Mouse (Mus musculus) stomach, embryonic 15.5 days (tissue): Measurements from ENCODE around the gene Gm11213. TPM values are rescaled to one million over a fixed set of nuclear protein-coding genes. Genes with fewer than 3 reads are reported as not detected.

Experiments used
- ATAC-seq: fragments of 200-750 bp; cut with Nextera tagmentation; 2 replicates; pipeline ENCODE4 v1.8.0; 2017; ENCODE audit warnings: low read depth, moderate number of reproducible peaks, moderate TSS enrichment; ENCODE audit not compliant: insufficient read depth, low FRiP score
- H3K27ac ChIP-seq: fragments of 300-500 bp; sonication (generic); 2 replicates; pipeline ENCODE4 v1.5.1; 2015; ENCODE audit warnings: mild to moderate bottlenecking, inconsistent platforms
- H3K27me3 ChIP-seq: fragments of 300-500 bp; sonication (generic); replicated peaks from 2 replicates; pipeline ENCODE4 v1.6.1; 2015; ENCODE audit warnings: inconsistent platforms
- H3K36me3 ChIP-seq: fragments of 300-500 bp; sonication (generic); 2 replicates; pipeline ENCODE4 v1.6.1; 2015; ENCODE audit warnings: inconsistent platforms
- H3K4me1 ChIP-seq: fragments of 300-500 bp; sonication (generic); 2 replicates; pipeline ENCODE4 v1.6.1; 2015; ENCODE audit warnings: inconsistent platforms
- H3K4me2 ChIP-seq: fragments of 300-500 bp; sonication (generic); 2 replicates; pipeline ENCODE4 v1.6.1; 2015; ENCODE audit warnings: mild to moderate bottlenecking, inconsistent platforms
- H3K4me3 ChIP-seq: fragments of 300-500 bp; sonication (generic); replicated peaks from 2 replicates; pipeline ENCODE4 v1.5.1; 2015; ENCODE audit warnings: inconsistent platforms
- H3K9ac ChIP-seq: fragments of 300-500 bp; sonication (generic); 2 replicates; pipeline ENCODE4 v1.6.1; 2015; ENCODE audit warnings: inconsistent platforms
- H3K9me3 ChIP-seq: fragments of 300-500 bp; sonication (generic); 2 replicates; pipeline ENCODE4 v1.6.1; 2016; ENCODE audit warnings: inconsistent platforms
- WGBS: fragments of 180-500 bp; shearing (Covaris S2); methylation state at CpG from one replicate; pipeline ENCODE4 v1.1.7; 2015; 5-methylcytosine and 5-hydroxymethylcytosine counted together
- polyA plus RNA-seq: library from polyadenylated mRNA; unstranded; fragments of >200 nt; fragmentation: Nextera tagmentation; extraction: Ambion mirVana; gene quantifications from 2 replicates; pipeline ENCODE4 v1.2.1, GENCODE M21; 2015

Gene Gm11213
- polyA plus RNA-seq, 1 experiment from 2014 or later, result not detected

- 89% methylated on average over 5 of the region's 5 CpGs for WGBS
- Histone ChIP-seq H3K27ac (no peak overlapping the region), H3K4me2 (no peak overlapping the region), H3K27me3 (no peaks in the 10 kb centered on the region), H3K4me3 (no peak overlapping the region), H3K9ac (no peak overlapping the region), H3K36me3 (0 out of 2 replicates have a peak, but pooled peaks cover 5% of the 10 kb centered on the region), H3K9me3 (no peaks in the 10 kb centered on the region), H3K4me1 (no peaks in the 10 kb centered on the region)
- ATAC-seq, result no peak
Measured at GRCm38 (mm10) chr4:63572621-63573020, 32.4 kb downstream of the Gm11213 start.

GRCm38 (mm10) chr4:63570208-63570781 lies 34.8 kb downstream of the Gm11213 start:
- Histone ChIP-seq H3K4me2 (no peak overlapping the region), H3K9me3 (no peaks in the 10 kb centered on the region), H3K36me3 (0 out of 2 replicates have a peak, but pooled peaks cover 3% of the 10 kb centered on the region), H3K4me3 (no peak overlapping the region), H3K9ac (no peak overlapping the region), H3K27me3 (no peaks in the 10 kb centered on the region), H3K4me1 (no peaks in the 10 kb centered on the region), H3K27ac (no peak overlapping the region)
- 42% methylated on average over 7 of the region's 7 CpGs for WGBS
- no peak for ATAC-seq

GRCm38 (mm10) chr4:63569322-63569721 lies 35.7 kb downstream of the Gm11213 start:
- Histone ChIP-seq H3K9me3 (no peaks in the 10 kb centered on the region), H3K4me1 (no peaks in the 10 kb centered on the region), H3K4me3 (no peak overlapping the region), H3K9ac (no peak overlapping the region), H3K27me3 (no peaks in the 10 kb centered on the region), H3K4me2 (no peak overlapping the region), H3K36me3 (0 out of 2 replicates have a peak, but pooled peaks cover 3% of the 10 kb centered on the region), H3K27ac (no peak overlapping the region)
- 71% methylated on average over 8 of the region's 8 CpGs for WGBS
- no peak for ATAC-seq

- no peaks in the 10 kb centered on the region for H3K9me3 ChIP-seq
- 86% methylated on average over 10 of the region's 10 CpGs for WGBS
- no peak overlapping the region for H3K27ac ChIP-seq
- no peaks in the 10 kb centered on the region for H3K4me1 ChIP-seq
- H3K9ac ChIP-seq, result no peak overlapping the region
- H3K36me3 ChIP-seq, result no peaks in the 10 kb centered on the region
- ATAC-seq, result no peak
- no peaks in the 10 kb centered on the region for H3K27me3 ChIP-seq
- H3K4me3 ChIP-seq, result no peak overlapping the region
- no peak overlapping the region for H3K4me2 ChIP-seq
Measured at GRCm38 (mm10) chr4:63567712-63568390, 37.2 kb downstream of the Gm11213 start.

GRCm38 (mm10) chr4:63562742-63563141 lies 42.3 kb downstream of the Gm11213 start:
- Histone ChIP-seq H3K27ac (peak overlapping the region; percentile 44; the same call in 1 of the 2 replicates), H3K4me2 (no peak overlapping the region), H3K9ac (no peak overlapping the region), H3K9me3 (no peaks in the 10 kb centered on the region), H3K4me3 (no peak overlapping the region), H3K36me3 (no peaks in the 10 kb centered on the region), H3K27me3 (no peaks in the 10 kb centered on the region), H3K4me1 (peaks cover 25% of the 10 kb centered on the region)
- 84% methylated on average over 4 of the region's 4 CpGs for WGBS
- no peak for ATAC-seq

- Histone ChIP-seq H3K4me1 (peaks cover 31% of the 10 kb centered on the region), H3K4me2 (peak overlapping the region; percentile 13; the same call in 1 of the 2 replicates), H3K9ac (no peak overlapping the region), H3K27me3 (no peaks in the 10 kb centered on the region), H3K9me3 (no peaks in the 10 kb centered on the region), H3K27ac (peak overlapping the region; percentile 44; the same call in 1 of the 2 replicates), H3K4me3 (no peak overlapping the region), H3K36me3 (no peaks in the 10 kb centered on the region)
- no peak for ATAC-seq
- 51% methylated on average over 7 of the region's 7 CpGs for WGBS
Measured at GRCm38 (mm10) chr4:63561861-63562675, 43.0 kb downstream of the Gm11213 start.

- Histone ChIP-seq H3K4me2 (peak overlapping the region; percentile 27), H3K27ac (peak overlapping the region; percentile 41; the same call in 1 of the 2 replicates), H3K4me3 (no peak overlapping the region), H3K9ac (no peak overlapping the region), H3K4me1 (peaks cover 36% of the 10 kb centered on the region), H3K9me3 (no peaks in the 10 kb centered on the region), H3K27me3 (no peaks in the 10 kb centered on the region), H3K36me3 (no peaks in the 10 kb centered on the region)
- WGBS, result 77% methylated on average over 8 of the region's 8 CpGs
- ATAC-seq, result no peak; the same call in 1 of the 2 replicates
Measured at GRCm38 (mm10) chr4:63560079-63560478, 45.0 kb downstream of the Gm11213 start.

GRCm38 (mm10) chr4:63559127-63559697 lies 45.8 kb downstream of the Gm11213 start:
- peak overlapping the region; percentile 85 for H3K9ac ChIP-seq
- H3K4me2 ChIP-seq, result peak overlapping the region; percentile 87
- no peaks in the 10 kb centered on the region for H3K27me3 ChIP-seq
- H3K9me3 ChIP-seq, result no peaks in the 10 kb centered on the region
- H3K27ac ChIP-seq, result peak overlapping the region; percentile 71; the same call in 1 of the 2 replicates
- peaks cover 39% of the 10 kb centered on the region for H3K4me1 ChIP-seq
- no peaks in the 10 kb centered on the region for H3K36me3 ChIP-seq
- WGBS, result 39% methylated on average over 9 of the region's 9 CpGs
- no peak for ATAC-seq
- H3K4me3 ChIP-seq, result peak overlapping the region; percentile 75

- H3K36me3 ChIP-seq, result no peaks in the 10 kb centered on the region
- H3K27me3 ChIP-seq, result no peaks in the 10 kb centered on the region
- ATAC-seq, result peak; percentile 78
- H3K9ac ChIP-seq, result peak within 1 kb of the TSS; percentile 85
- peak within 1 kb of the TSS; percentile 71 for H3K27ac ChIP-seq
- peaks cover 39% of the 10 kb centered on the region for H3K4me1 ChIP-seq
- under 1% methylated on average over 53 of the region's 81 CpGs for WGBS
- H3K9me3 ChIP-seq, result no peaks in the 10 kb centered on the region
- peak within 1 kb of the TSS; percentile 75 for H3K4me3 ChIP-seq
- peak within 1 kb of the TSS; percentile 87 for H3K4me2 ChIP-seq
Measured at GRCm38 (mm10) chr4:63558407-63559081, 46.5 kb downstream of the Gm11213 start, which contains the start of gene Tmem268. TSS of gene Tmem268 (plus strand) at chr4:63558781.

- Histone ChIP-seq H3K9ac (no peak overlapping the region), H3K36me3 (peaks cover 7% of the 10 kb centered on the region; the same call in 1 of the 2 replicates), H3K9me3 (no peaks in the 10 kb centered on the region), H3K27me3 (no peaks in the 10 kb centered on the region), H3K4me3 (peak overlapping the region; percentile 75; the same call in 1 of the 2 replicates), H3K4me2 (peak overlapping the region; percentile 87), H3K4me1 (peaks cover 39% of the 10 kb centered on the region), H3K27ac (peak overlapping the region; percentile 6; the same call in 1 of the 2 replicates)
- WGBS, result 40% methylated on average over 16 of the region's 16 CpGs
- ATAC-seq, result no peak
Measured at GRCm38 (mm10) chr4:63557124-63558059, 47.7 kb downstream of the Gm11213 start.
